Mouse (Mus musculus) liver, embryonic 13.5 days (tissue): Measurements from ENCODE around the gene Ap2m1. TPM values are rescaled to one million over a fixed set of nuclear protein-coding genes. Genes with fewer than 3 reads are reported as not detected.
"Not testable (repeated sequence)": the region's sequence is repeated elsewhere in the genome, so short reads cannot be mapped to it uniquely, and the experiment has no call there.

ENCODE experiments used
- ATAC-seq: fragments of 200-750 bp; cut with Nextera tagmentation; 2 replicates; pipeline ENCODE4 v1.8.0; 2017; ENCODE audit warnings: low read depth, mild to moderate bottlenecking, moderate number of reproducible peaks, moderate library complexity
- DNase-seq: peaks from one replicate; pipeline ENCODE4 v3.0.0; 2022
- H3K27ac ChIP-seq: fragments of 300-500 bp; sonication (generic); 2 replicates; pipeline ENCODE4 v1.5.1; 2015; ENCODE audit warnings: moderate library complexity, mild to moderate bottlenecking, inconsistent platforms
- H3K27me3 ChIP-seq: fragments of 300-500 bp; sonication (generic); 2 replicates; pipeline ENCODE4 v1.6.1; 2015; ENCODE audit warnings: mild to moderate bottlenecking, inconsistent platforms
- H3K36me3 ChIP-seq: fragments of 300-500 bp; sonication (generic); 2 replicates; pipeline ENCODE4 v1.6.1; 2015; ENCODE audit warnings: mild to moderate bottlenecking, inconsistent platforms
- H3K4me1 ChIP-seq: fragments of 300-500 bp; sonication (generic); replicated peaks from 2 replicates; pipeline ENCODE4 v1.6.1; 2015; ENCODE audit warnings: inconsistent platforms
- H3K4me2 ChIP-seq: fragments of 300-500 bp; sonication (generic); 2 replicates; pipeline ENCODE4 v1.6.1; 2015; ENCODE audit warnings: inconsistent platforms, mild to moderate bottlenecking, moderate library complexity
- H3K4me3 ChIP-seq: fragments of 300-500 bp; sonication (generic); replicated peaks from 2 replicates; pipeline ENCODE4 v1.5.1; 2015; ENCODE audit warnings: mild to moderate bottlenecking, inconsistent platforms
- H3K9ac ChIP-seq: fragments of 300-500 bp; sonication (generic); 2 replicates; pipeline ENCODE4 v1.6.1; 2015; ENCODE audit warnings: mild to moderate bottlenecking, inconsistent platforms
- H3K9me3 ChIP-seq: fragments of 300-500 bp; sonication (generic); replicated peaks from 2 replicates; pipeline ENCODE4 v1.6.1; 2016; ENCODE audit warnings: inconsistent platforms
- WGBS: fragments of 180-500 bp; shearing (Covaris S2); methylation state at CpG from one replicate; pipeline ENCODE4 v1.1.7; 2015; ENCODE audit not compliant: insufficient replicate concordance; 5-methylcytosine and 5-hydroxymethylcytosine counted together
- polyA plus RNA-seq: library from polyadenylated mRNA; unstranded; fragments of >200 nt; fragmentation: Nextera tagmentation; extraction: Ambion mirVana; gene quantifications from 2 replicates; pipeline ENCODE4 v1.2.1, GENCODE M21; 2015

Gene Ap2m1
- 413 and 466 TPM in 2 replicates for polyA plus RNA-seq

DNA sequence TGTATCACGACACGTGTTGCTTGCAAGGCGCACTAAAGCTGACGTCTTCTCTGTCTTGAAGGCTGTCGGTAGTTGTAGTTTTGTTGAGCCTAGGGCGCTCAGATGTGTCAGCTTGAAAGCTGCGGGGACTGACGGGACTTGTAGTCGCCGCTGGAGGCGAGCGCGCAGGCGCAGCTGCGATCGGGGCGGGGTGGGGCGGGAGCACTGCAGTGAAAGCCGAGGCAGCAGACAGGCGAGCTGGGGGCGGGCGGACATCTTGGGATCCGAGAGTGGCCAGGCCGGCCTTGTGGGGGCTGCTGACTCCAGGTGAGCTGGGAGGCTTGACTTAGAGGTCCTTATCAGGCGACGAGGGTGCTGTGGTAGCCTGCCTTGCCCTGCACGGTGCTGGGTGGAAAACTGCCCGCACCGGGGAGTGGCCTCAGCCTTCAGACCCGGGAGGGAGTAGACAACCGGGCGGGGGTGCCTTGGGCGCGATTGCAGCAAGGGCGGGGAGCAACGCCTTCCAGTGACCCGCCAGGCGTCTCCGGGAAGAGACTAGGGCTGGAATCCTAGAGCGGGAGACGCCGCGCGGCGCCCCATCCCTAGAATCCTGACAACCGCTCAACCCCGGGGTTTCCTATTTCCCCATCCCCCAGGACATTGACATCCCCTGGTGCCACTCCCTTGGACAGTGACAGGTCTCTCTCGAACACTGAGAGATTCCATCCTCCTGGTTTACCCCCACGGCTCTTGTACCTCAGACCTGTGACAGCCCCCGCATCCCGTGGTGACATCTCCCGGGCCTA lies at the start of gene Ap2m1:
TSS of gene Ap2m1 (plus strand) at position 183 of the 785 bp plus-strand sequence.
- ATAC-seq (peak; percentile 94), DNase-seq (peak; percentile 92)
- 0% methylated on average over 46 of the region's 52 CpGs for WGBS
- H3K27me3 ChIP-seq: no peaks in the 10 kb centered on the region
- peaks cover 49% of the 10 kb centered on the region for H3K36me3 ChIP-seq
- H3K9me3 ChIP-seq: no peaks in the 10 kb centered on the region
- H3K4me3 ChIP-seq: peak within 1 kb of the TSS; percentile 80
- H3K27ac ChIP-seq: peak within 1 kb of the TSS; percentile 94
- peak within 1 kb of the TSS; percentile 88 for H3K4me2 ChIP-seq
- H3K4me1 ChIP-seq: peaks cover 46% of the 10 kb centered on the region
- peak within 1 kb of the TSS; percentile 91 for H3K9ac ChIP-seq

DNA sequence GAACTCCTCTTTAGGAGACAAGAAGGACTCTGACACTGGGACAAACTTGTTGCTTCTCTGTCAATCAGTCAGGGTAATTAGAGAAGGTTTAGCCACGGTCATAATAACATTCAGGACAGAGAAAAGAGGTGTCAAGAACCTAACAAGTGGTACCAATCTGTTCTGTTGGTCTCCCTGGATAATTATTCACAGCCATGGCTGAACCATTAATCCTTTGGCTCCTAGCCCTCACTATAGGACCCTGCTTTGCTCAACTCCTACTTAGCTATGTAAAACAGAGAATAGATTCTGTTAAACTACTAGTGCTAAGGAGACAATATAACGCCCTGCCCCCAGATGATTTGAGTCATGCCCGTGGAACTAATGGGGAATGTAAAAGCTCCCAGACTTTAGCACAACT lies 49.2 kb upstream of the Ap2m1 start:
- no peak for ATAC-seq
- WGBS: 52% methylated on average over 3 of the region's 3 CpGs
- H3K9me3 ChIP-seq: no peaks in the 10 kb centered on the region

DNA sequence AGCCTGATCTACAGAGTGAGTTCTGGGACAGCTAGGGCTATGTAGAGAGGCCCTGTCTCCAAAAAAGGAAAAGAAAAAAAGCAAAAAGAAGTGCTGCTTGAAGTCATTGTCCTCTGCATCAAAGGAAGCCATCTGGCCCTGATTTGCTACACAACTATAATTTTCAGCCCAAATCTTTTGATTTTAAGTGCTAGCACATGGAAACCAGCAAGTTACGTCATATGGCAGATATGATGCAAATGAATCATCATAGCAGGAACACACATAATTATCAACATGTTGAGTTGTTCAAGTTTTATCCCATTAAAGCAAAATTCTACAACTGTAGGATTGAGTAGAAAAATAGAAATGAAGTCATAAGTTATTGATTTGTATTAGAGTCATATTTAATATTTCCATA lies 47.1 kb upstream of the Ap2m1 start:
- no peak for ATAC-seq
- 71% methylated on average over 1 of the region's 1 CpGs for WGBS
- no peaks in the 10 kb centered on the region for H3K36me3 ChIP-seq
- H3K27me3 ChIP-seq: no peaks in the 10 kb centered on the region
- no peaks in the 10 kb centered on the region for H3K4me1 ChIP-seq
- DNase-seq: no peak
- H3K9ac ChIP-seq: no peak overlapping the region
- H3K9me3 ChIP-seq: no peaks in the 10 kb centered on the region
- H3K27ac ChIP-seq: no peak overlapping the region
- H3K4me2 ChIP-seq: no peak overlapping the region
- H3K4me3 ChIP-seq: no peak overlapping the region

More for the DNA sequence above, 49.2 kb upstream of the Ap2m1 start:
- Histone ChIP-seq H3K27me3 (no peaks in the 10 kb centered on the region), H3K36me3 (no peaks in the 10 kb centered on the region), H3K4me3 (no peak overlapping the region), H3K4me1 (no peaks in the 10 kb centered on the region), H3K9ac (no peak overlapping the region), H3K4me2 (no peak overlapping the region), H3K27ac (no peak overlapping the region)
- DNase-seq: no peak

DNA sequence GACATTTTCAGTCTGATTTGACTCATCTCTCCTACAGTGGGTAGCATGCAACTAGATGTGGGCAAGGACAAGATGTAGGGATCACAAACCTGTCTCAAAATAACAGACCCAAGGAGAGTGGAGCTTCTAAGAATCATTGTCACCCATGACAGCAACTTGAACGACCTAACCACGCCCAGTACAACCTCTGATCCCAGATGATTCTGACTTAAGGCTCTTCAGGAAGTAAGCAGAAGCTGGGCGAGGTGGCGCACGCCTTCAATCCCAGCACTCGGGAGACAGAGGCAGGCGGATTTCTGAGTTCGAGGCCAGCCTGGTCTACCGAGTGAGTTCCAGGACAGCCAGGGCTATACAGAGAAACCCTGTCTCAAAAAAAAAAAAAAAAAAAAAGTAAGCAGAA lies 46.5 kb upstream of the Ap2m1 start:
- H3K4me3 ChIP-seq: not testable (repeated sequence)

DNA sequence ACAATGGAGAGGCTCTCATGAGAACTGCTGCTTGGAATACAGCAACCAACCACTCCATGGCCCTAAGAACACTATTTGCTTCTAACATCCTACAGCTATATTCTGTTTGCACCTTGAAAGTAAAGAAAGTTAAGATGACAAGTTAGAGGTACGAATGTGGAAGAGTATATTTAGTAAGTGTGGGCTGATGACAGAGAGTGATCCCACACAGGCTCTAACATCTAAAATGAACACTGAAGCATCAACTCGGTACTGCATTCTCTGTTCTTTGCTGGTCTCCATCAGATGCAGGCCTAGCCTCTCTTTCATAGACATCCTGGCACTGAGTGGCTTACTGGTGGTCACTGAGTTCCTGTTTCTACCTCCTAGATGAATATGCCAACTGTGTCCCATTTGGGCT lies 46.0 kb upstream of the Ap2m1 start:
- no peaks in the 10 kb centered on the region for H3K36me3 ChIP-seq
- no peaks in the 10 kb centered on the region for H3K27me3 ChIP-seq
- H3K9me3 ChIP-seq: no peaks in the 10 kb centered on the region
- H3K27ac ChIP-seq: no peak overlapping the region
- H3K4me2 ChIP-seq: no peak overlapping the region
- no peak overlapping the region for H3K4me3 ChIP-seq
- H3K4me1 ChIP-seq: no peaks in the 10 kb centered on the region
- no peak for ATAC-seq
- H3K9ac ChIP-seq: no peak overlapping the region
- no peak for DNase-seq
- WGBS: 67% methylated on average over 2 of the region's 2 CpGs

More for the DNA sequence above, 46.5 kb upstream of the Ap2m1 start:
- H3K4me1 ChIP-seq, H3K9ac ChIP-seq, H3K9me3 ChIP-seq, H3K4me2 ChIP-seq, ATAC-seq, H3K27ac ChIP-seq, DNase-seq, H3K36me3 ChIP-seq, H3K27me3 ChIP-seq: not testable (repeated sequence)
- 59% methylated on average over 9 of the region's 9 CpGs for WGBS

DNA sequence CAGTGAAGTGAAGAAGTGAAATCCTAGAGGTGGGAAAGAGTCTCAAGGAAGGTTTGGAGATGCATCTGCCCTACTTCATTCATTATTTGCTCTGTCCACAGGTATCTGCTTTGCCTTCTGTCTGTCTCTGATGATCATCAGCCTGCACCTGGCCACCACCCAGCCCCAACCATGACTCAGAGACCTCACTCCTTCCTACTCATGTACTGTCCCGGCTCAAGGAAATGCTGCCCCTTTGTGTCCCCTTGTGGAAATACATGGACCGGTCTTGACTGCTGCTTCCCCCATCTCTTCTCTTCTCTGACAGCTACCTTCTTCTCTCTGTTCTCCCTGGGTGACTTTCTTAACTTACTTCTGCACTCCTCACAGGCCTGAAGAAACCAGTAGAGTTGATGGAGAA lies 44.7 kb upstream of the Ap2m1 start:
- Histone ChIP-seq H3K9me3 (no peaks in the 10 kb centered on the region), H3K27me3 (no peaks in the 10 kb centered on the region), H3K36me3 (no peaks in the 10 kb centered on the region), H3K4me3 (no peak overlapping the region), H3K4me1 (no peaks in the 10 kb centered on the region), H3K4me2 (no peak overlapping the region), H3K9ac (no peak overlapping the region), H3K27ac (no peak overlapping the region)
- WGBS: 25% methylated on average over 2 of the region's 2 CpGs
- no peak for DNase-seq
- peak; percentile 62 for ATAC-seq

DNA sequence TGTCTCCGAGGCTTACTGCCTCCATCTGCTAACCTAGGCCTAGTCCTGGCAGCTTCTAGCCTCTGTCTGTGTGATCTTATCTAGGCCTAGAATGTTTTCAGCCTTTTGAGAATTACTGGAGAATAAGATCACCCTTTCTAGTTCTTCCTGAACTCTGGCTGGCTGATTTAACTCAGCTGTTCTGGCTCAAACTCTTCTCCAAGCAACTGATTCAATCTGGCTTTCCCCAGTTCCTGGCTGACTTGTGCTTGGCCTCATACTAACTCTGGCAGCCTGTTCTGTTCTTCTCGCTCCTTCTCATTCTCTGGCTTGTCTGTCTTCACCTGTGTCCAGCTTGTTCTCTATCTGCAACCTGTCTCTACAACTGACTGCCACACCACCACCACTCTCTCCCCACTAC lies 44.0 kb upstream of the Ap2m1 start:
- ATAC-seq (no peak), DNase-seq (no peak)
- no peak overlapping the region for H3K4me3 ChIP-seq
- 54% methylated on average over 2 of the region's 2 CpGs for WGBS
- H3K36me3 ChIP-seq: no peaks in the 10 kb centered on the region
- no peaks in the 10 kb centered on the region for H3K27me3 ChIP-seq
- no peak overlapping the region for H3K9ac ChIP-seq
- H3K27ac ChIP-seq: no peak overlapping the region
- H3K9me3 ChIP-seq: no peaks in the 10 kb centered on the region
- H3K4me1 ChIP-seq: no peaks in the 10 kb centered on the region
- no peak overlapping the region for H3K4me2 ChIP-seq

DNA sequence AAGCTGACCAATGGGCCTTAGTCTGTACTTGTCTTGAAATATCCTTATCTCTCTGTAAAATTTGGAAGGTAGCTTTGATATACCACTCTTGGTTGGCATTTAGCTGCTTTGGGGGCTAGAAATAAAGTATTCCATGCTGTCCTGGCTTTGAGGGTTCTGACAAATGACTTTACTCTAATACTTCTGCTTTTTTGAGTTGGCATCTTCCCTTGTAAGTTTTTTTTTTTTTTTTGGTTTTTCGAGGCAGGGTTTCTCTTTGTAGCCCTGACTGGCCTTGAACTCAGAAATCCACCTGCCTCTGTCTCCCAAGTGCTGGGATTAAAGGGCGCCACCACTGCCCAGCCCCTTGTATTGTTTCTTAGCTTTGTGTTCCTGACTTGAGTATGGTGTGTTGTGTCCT lies 41.8 kb upstream of the Ap2m1 start:
- no peaks in the 10 kb centered on the region for H3K9me3 ChIP-seq

DNA sequence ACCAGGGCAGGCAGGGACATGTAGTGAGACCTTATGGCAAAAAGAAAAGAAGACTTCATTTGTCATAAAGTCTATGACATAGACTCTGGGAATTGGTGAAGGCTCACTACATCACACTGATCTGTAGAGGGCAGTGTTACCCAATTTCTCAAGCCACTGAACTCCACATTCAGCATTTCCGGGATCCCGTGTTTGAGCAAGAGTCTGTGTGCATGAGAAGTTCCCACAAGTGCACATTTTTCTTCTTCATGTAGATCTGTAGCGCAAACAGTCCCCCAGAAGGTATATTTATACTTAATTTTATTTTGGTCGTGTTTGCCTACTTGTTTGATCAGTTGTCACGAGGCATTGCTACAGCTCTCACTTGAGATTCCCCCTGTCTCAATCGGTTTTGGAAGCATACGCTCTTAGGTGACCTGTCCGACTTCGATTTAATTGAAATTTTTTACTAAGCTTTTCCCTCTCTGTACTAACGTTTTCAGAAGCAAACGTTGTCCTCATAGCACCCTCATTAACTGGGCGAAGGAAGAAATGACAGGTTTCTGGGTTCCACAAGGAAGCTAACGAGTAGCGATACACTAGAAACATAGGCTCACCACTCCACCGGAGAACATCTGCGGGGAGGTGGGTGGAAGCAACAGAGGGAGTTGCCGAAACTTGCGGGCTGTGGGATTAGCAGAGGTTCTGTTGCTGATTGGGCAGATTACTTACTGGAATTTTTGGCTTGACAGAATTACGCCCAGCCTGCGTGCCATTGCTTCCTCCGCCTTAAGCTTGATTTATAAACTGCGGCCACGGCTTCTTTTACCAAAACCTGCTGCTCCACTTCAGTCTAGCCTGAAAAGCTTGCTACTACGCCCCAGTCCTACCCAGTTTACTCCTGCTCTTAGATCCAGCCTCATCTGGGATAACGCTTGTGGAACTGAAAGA lies 38.3 kb upstream of the Ap2m1 start:
- ATAC-seq: no peak; the same call in 1 of the 2 replicates
- no peak overlapping the region for H3K27ac ChIP-seq

More for the DNA sequence above, 41.8 kb upstream of the Ap2m1 start:
- H3K4me3 ChIP-seq: no peak overlapping the region
- H3K27ac ChIP-seq: no peak overlapping the region
- no peak for ATAC-seq
- peaks cover 13% of the 10 kb centered on the region for H3K4me1 ChIP-seq
- H3K9ac ChIP-seq: no peak overlapping the region
- no peaks in the 10 kb centered on the region for H3K36me3 ChIP-seq
- DNase-seq: no peak
- no peaks in the 10 kb centered on the region for H3K27me3 ChIP-seq
- WGBS: 37% methylated on average over 2 of the region's 2 CpGs
- no peak overlapping the region for H3K4me2 ChIP-seq

DNA sequence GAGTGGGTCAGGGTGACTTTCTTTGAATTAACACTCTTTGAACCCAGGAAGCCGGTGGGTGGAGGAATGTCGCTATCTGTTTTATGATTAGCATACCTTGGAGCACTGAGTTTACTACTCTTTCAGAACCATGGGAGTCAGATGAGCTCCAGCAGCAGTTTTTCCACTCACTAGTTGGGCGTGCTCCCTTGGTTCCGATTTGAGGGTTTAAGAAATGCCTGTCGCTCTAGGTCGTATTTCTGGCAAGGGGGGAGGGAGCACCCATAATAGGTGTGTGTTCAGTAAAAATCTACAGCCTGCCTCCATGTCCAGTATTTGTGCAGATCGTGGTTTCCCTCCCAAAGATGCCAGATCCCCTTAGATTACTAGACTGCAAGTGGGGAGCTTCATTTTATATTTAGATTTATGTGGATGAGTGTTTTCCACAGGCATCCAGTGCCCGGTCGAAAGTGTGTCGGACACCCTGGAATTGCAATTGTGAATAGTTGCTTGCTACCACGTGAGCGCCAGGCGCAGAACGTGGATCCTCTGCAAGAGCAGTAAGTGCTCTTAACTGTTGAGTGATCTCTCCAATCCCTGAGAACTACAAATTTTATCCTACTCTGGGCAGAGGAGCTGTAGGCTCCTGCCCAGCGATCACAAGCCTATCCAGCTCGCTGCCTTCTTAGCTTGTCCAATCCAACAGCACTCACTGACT lies 37.1 kb upstream of the Ap2m1 start:
- no peaks in the 10 kb centered on the region for H3K27me3 ChIP-seq
- no peak for DNase-seq
- peak overlapping the region; percentile 88 for H3K4me3 ChIP-seq
- H3K36me3 ChIP-seq: peaks cover 29% of the 10 kb centered on the region
- 12% methylated on average over 16 of the region's 16 CpGs for WGBS
- no peak; the same call in 1 of the 2 replicates for ATAC-seq
- peak overlapping the region; percentile 87 for H3K4me2 ChIP-seq
- H3K27ac ChIP-seq: peak overlapping the region; percentile 35; the same call in 1 of the 2 replicates
- peaks cover 27% of the 10 kb centered on the region for H3K4me1 ChIP-seq
- peak overlapping the region; percentile 91 for H3K9ac ChIP-seq
- H3K9me3 ChIP-seq: no peaks in the 10 kb centered on the region

More for the DNA sequence above, 38.3 kb upstream of the Ap2m1 start:
- H3K4me1 ChIP-seq: peaks cover 27% of the 10 kb centered on the region
- peak overlapping the region; percentile 74 for H3K4me2 ChIP-seq
- no peaks in the 10 kb centered on the region for H3K9me3 ChIP-seq
- WGBS: 22% methylated on average over 25 of the region's 25 CpGs
- H3K4me3 ChIP-seq: peak overlapping the region; percentile 48
- DNase-seq: peak; percentile 48
- peak overlapping the region; percentile 57 for H3K9ac ChIP-seq
- H3K36me3 ChIP-seq: peaks cover 17% of the 10 kb centered on the region
- H3K27me3 ChIP-seq: no peaks in the 10 kb centered on the region
